Mouse (Mus musculus): ENCODE data around the gene Prg2. TPM values are rescaled to one million over a fixed set of nuclear protein-coding genes. Genes with fewer than 3 reads are reported as not detected.
A peak's percentile ranks its signal among the peaks of the same experiment; 100 is the strongest.

The Prg2 gene
- polyA plus RNA-seq, 1 experiment from 2014 or later: not detected

- H3K4me1 ChIP-seq (ENCODE audit: control insufficient read depth in 2 of 2, insufficient read depth in 2 of 2, low read length in 2 of 2): peaks cover 8 to 11% of the 10 kb centered on the region in 2 experiments
- H3K27ac ChIP-seq (replicated peaks in 1 of 2; ENCODE audit: control insufficient read depth in 1 of 2, insufficient read depth in 1 of 2, low read depth in 2 of 2, low read length in 2 of 2): peak overlapping the region; percentile 28 to 36; a peak in 2 of 4 replicates
- ATAC-seq (ENCODE audit: insufficient number of reproducible peaks, insufficient read depth, low FRiP score, low read depth): peak; percentile 45; the same call in 1 of the 2 replicates
- H3K36me3 ChIP-seq (ENCODE audit: control insufficient read depth, insufficient read depth, low read length): no peaks in the 10 kb centered on the region
- WGBS: 69% methylated on average over 3 of the region's 3 CpGs
- no peak overlapping the region for H3K4me3 ChIP-seq (ENCODE audit: control insufficient read depth in 1 of 2, insufficient read depth in 1 of 2, low read depth in 1 of 2, low read length in 2 of 2)
- H3K9me3 ChIP-seq (ENCODE audit: control insufficient read depth, low read length): no peaks in the 10 kb centered on the region
- H3K9ac ChIP-seq (ENCODE audit: low read length): no peak overlapping the region
- no peak overlapping the region for H3K4me2 ChIP-seq (ENCODE audit: low read length)
- no peaks in the 10 kb centered on the region for H3K27me3 ChIP-seq (ENCODE audit: control insufficient read depth, insufficient read depth, low read length)
These were observed 19.4 kb downstream of the Prg2 start for GRCm38 (mm10) chr2:84999486-85000181.

GRCm38 (mm10) chr2:85001497-85001896 lies 21.2 kb downstream of the Prg2 start:
- ATAC-seq (ENCODE audit: insufficient number of reproducible peaks, insufficient read depth, low FRiP score, low read depth): no peak
- Histone ChIP-seq H3K4me3 (ENCODE audit: control insufficient read depth in 1 of 2, insufficient read depth in 1 of 2, low read depth in 1 of 2, low read length in 2 of 2) (no peak overlapping the region), H3K27me3 (ENCODE audit: control insufficient read depth, insufficient read depth, low read length) (no peaks in the 10 kb centered on the region), H3K9ac (ENCODE audit: low read length) (no peak overlapping the region), H3K4me2 (ENCODE audit: low read length) (no peak overlapping the region), H3K36me3 (ENCODE audit: control insufficient read depth, insufficient read depth, low read length) (no peaks in the 10 kb centered on the region), H3K9me3 (ENCODE audit: control insufficient read depth, low read length) (no peaks in the 10 kb centered on the region), H3K4me1 (ENCODE audit: control insufficient read depth in 2 of 2, insufficient read depth in 2 of 2, low read length in 2 of 2) (peaks cover 8 to 11% of the 10 kb centered on the region in 2 experiments), H3K27ac (replicated peaks in 1 of 2; ENCODE audit: control insufficient read depth in 1 of 2, insufficient read depth in 1 of 2, low read depth in 2 of 2, low read length in 2 of 2) (peak overlapping the region; percentile 26 to 50; a peak in 2 of 4 replicates)
- WGBS: 74% methylated on average over 13 of the region's 13 CpGs

GRCm38 (mm10) chr2:85002575-85002974 lies 22.3 kb downstream of the Prg2 start:
- Histone ChIP-seq H3K36me3 (ENCODE audit: control insufficient read depth, insufficient read depth, low read length) (no peaks in the 10 kb centered on the region), H3K4me1 (ENCODE audit: control insufficient read depth in 2 of 2, insufficient read depth in 2 of 2, low read length in 2 of 2) (peaks cover 8 to 11% of the 10 kb centered on the region in 2 experiments), H3K4me3 (ENCODE audit: control insufficient read depth in 1 of 2, insufficient read depth in 1 of 2, low read depth in 1 of 2, low read length in 2 of 2) (no peak overlapping the region), H3K27ac (replicated peaks in 1 of 2; ENCODE audit: control insufficient read depth in 1 of 2, insufficient read depth in 1 of 2, low read depth in 2 of 2, low read length in 2 of 2) (0 out of 4 replicates have a peak overlapping the region, but pooled peaks of 1 of the 2 experiments have one; percentile 14), H3K27me3 (ENCODE audit: control insufficient read depth, insufficient read depth, low read length) (no peaks in the 10 kb centered on the region), H3K9ac (ENCODE audit: low read length) (no peak overlapping the region), H3K9me3 (ENCODE audit: control insufficient read depth, low read length) (no peaks in the 10 kb centered on the region), H3K4me2 (ENCODE audit: low read length) (no peak overlapping the region)
- WGBS: 33% methylated on average over 8 of the region's 8 CpGs
- ATAC-seq (ENCODE audit: insufficient number of reproducible peaks, insufficient read depth, low FRiP score, low read depth): 0 out of 2 replicates have a peak, but pooled peaks have one; percentile 18

GRCm38 (mm10) chr2:85004341-85004740 lies 24.1 kb downstream of the Prg2 start:
- Histone ChIP-seq H3K4me1 (ENCODE audit: control insufficient read depth in 2 of 2, insufficient read depth in 2 of 2, low read length in 2 of 2) (peaks cover 8 to 11% of the 10 kb centered on the region in 2 experiments), H3K27me3 (ENCODE audit: control insufficient read depth, insufficient read depth, low read length) (no peaks in the 10 kb centered on the region), H3K4me3 (ENCODE audit: control insufficient read depth in 1 of 2, insufficient read depth in 1 of 2, low read depth in 1 of 2, low read length in 2 of 2) (no peak overlapping the region), H3K4me2 (ENCODE audit: low read length) (no peak overlapping the region), H3K9me3 (ENCODE audit: control insufficient read depth, low read length) (no peaks in the 10 kb centered on the region), H3K9ac (ENCODE audit: low read length) (no peak overlapping the region), H3K36me3 (ENCODE audit: control insufficient read depth, insufficient read depth, low read length) (no peaks in the 10 kb centered on the region), H3K27ac (replicated peaks in 1 of 2; ENCODE audit: control insufficient read depth in 1 of 2, insufficient read depth in 1 of 2, low read depth in 2 of 2, low read length in 2 of 2) (no peak overlapping the region)
- no peak for ATAC-seq (ENCODE audit: insufficient number of reproducible peaks, insufficient read depth, low FRiP score, low read depth)
- WGBS: 81% methylated on average over 4 of the region's 4 CpGs

GRCm38 (mm10) chr2:85006600-85006999 lies 26.3 kb downstream of the Prg2 start:
- 62% methylated on average over 7 of the region's 7 CpGs for WGBS
- Histone ChIP-seq H3K27me3 (ENCODE audit: control insufficient read depth, insufficient read depth, low read length) (no peaks in the 10 kb centered on the region), H3K4me2 (ENCODE audit: low read length) (no peak overlapping the region), H3K27ac (replicated peaks in 1 of 2; ENCODE audit: control insufficient read depth in 1 of 2, insufficient read depth in 1 of 2, low read depth in 2 of 2, low read length in 2 of 2) (no peak overlapping the region), H3K4me1 (ENCODE audit: control insufficient read depth in 2 of 2, insufficient read depth in 2 of 2, low read length in 2 of 2) (peaks cover 14 to 18% of the 10 kb centered on the region in 2 experiments), H3K9me3 (ENCODE audit: control insufficient read depth, low read length) (no peaks in the 10 kb centered on the region), H3K4me3 (ENCODE audit: control insufficient read depth in 1 of 2, insufficient read depth in 1 of 2, low read depth in 1 of 2, low read length in 2 of 2) (no peak overlapping the region), H3K36me3 (ENCODE audit: control insufficient read depth, insufficient read depth, low read length) (no peaks in the 10 kb centered on the region), H3K9ac (ENCODE audit: low read length) (no peak overlapping the region)
- no peak for ATAC-seq (ENCODE audit: insufficient number of reproducible peaks, insufficient read depth, low FRiP score, low read depth)

GRCm38 (mm10) chr2:85007729-85008128 lies 27.5 kb downstream of the Prg2 start:
- Histone ChIP-seq H3K9me3 (ENCODE audit: control insufficient read depth, low read length) (no peaks in the 10 kb centered on the region), H3K27ac (replicated peaks in 1 of 2; ENCODE audit: control insufficient read depth in 1 of 2, insufficient read depth in 1 of 2, low read depth in 2 of 2, low read length in 2 of 2) (no peak overlapping the region), H3K9ac (ENCODE audit: low read length) (no peak overlapping the region), H3K36me3 (ENCODE audit: control insufficient read depth, insufficient read depth, low read length) (no peaks in the 10 kb centered on the region), H3K27me3 (ENCODE audit: control insufficient read depth, insufficient read depth, low read length) (no peaks in the 10 kb centered on the region), H3K4me3 (ENCODE audit: control insufficient read depth in 1 of 2, insufficient read depth in 1 of 2, low read depth in 1 of 2, low read length in 2 of 2) (no peak overlapping the region), H3K4me2 (ENCODE audit: low read length) (no peak overlapping the region), H3K4me1 (ENCODE audit: control insufficient read depth in 2 of 2, insufficient read depth in 2 of 2, low read length in 2 of 2) (peaks cover 24 to 25% of the 10 kb centered on the region in 2 experiments)
- ATAC-seq (ENCODE audit: insufficient number of reproducible peaks, insufficient read depth, low FRiP score, low read depth): no peak
- 34% methylated on average over 4 of the region's 4 CpGs for WGBS

- Histone ChIP-seq H3K27ac (replicated peaks in 1 of 2; ENCODE audit: control insufficient read depth in 1 of 2, insufficient read depth in 1 of 2, low read depth in 2 of 2, low read length in 2 of 2) (no peak overlapping the region), H3K4me1 (ENCODE audit: control insufficient read depth in 2 of 2, insufficient read depth in 2 of 2, low read length in 2 of 2) (peaks cover 20 to 21% of the 10 kb centered on the region in 2 experiments), H3K27me3 (ENCODE audit: control insufficient read depth, insufficient read depth, low read length) (no peaks in the 10 kb centered on the region), H3K36me3 (ENCODE audit: control insufficient read depth, insufficient read depth, low read length) (no peaks in the 10 kb centered on the region), H3K9ac (ENCODE audit: low read length) (no peak overlapping the region), H3K4me3 (ENCODE audit: control insufficient read depth in 1 of 2, insufficient read depth in 1 of 2, low read depth in 1 of 2, low read length in 2 of 2) (no peak overlapping the region), H3K4me2 (ENCODE audit: low read length) (no peak overlapping the region), H3K9me3 (ENCODE audit: control insufficient read depth, low read length) (no peaks in the 10 kb centered on the region)
- 61% methylated on average over 2 of the region's 2 CpGs for WGBS
- no peak for ATAC-seq (ENCODE audit: insufficient number of reproducible peaks, insufficient read depth, low FRiP score, low read depth)
These were observed 29.0 kb downstream of the Prg2 start for GRCm38 (mm10) chr2:85009212-85009611.
